Comparison of ENCODE assay signal across 8 mouse cellular contexts in genomic region chr7:98701771-98702170, GRCm38 (mm10). TPM values are rescaled to one million over a fixed set of nuclear protein-coding genes. Genes with fewer than 3 reads are reported as not detected.
A peak's percentile ranks its signal among the peaks of the same experiment; 100 is the strongest.
DNase-seq lines count a peak whose midpoint lies in the region; ATAC-seq and TF ChIP-seq lines count a peak whose summit lies in the region.

No protein-coding gene starts in this region.

- no peaks in the 10 kb centered on the region for H3K9me3 ChIP-seq in heart, embryonic 11.5 days (replicated peaks; ENCODE audit: control insufficient read depth, low read length)
- H3K9me3 ChIP-seq in ES-Bruce4 (replicated peaks; ENCODE audit: control insufficient read depth, insufficient read depth, low read length, poor library complexity, severe bottlenecking) = no peaks in the 10 kb centered on the region
- no peaks in the 10 kb centered on the region for H3K9me3 ChIP-seq in forebrain, embryonic 12.5 days
- no peaks in the 10 kb centered on the region for H3K9me3 ChIP-seq in limb, embryonic 14.5 days (ENCODE audit: control insufficient read depth, low read length)
- no peaks in the 10 kb centered on the region for H3K9me3 ChIP-seq in stomach, postnatal 0 days (ENCODE audit: control insufficient read depth, low read length)

- no peak for DNase-seq in heart, adult 9 months (ENCODE audit: low spot score in 2 of 2)
- no peak for DNase-seq in limb, embryonic 14.5 days (ENCODE audit: low spot score)
- DNase-seq in stomach, postnatal 0 days (ENCODE audit: low spot score) = peak; percentile 25
- no peak for DNase-seq in Muller cell, postnatal 12 days (ENCODE audit: inconsistent ontology term)

- H3K4me2 ChIP-seq in heart, embryonic 11.5 days = peak overlapping the region; percentile 73
- H3K4me2 ChIP-seq in forebrain, embryonic 12.5 days = peak overlapping the region; percentile 67
- H3K4me2 ChIP-seq in limb, embryonic 14.5 days (replicated peaks; ENCODE audit: low read depth, low read length, severe bottlenecking) = peak overlapping the region; percentile 56
- peak overlapping the region; percentile 66 for H3K4me2 ChIP-seq in stomach, postnatal 0 days (replicated peaks; ENCODE audit: low read depth)

- ATAC-seq in heart, embryonic 11.5 days (replicated peaks; ENCODE audit: insufficient number of reproducible peaks, low FRiP score, low TSS enrichment) = no peak
- no peak for ATAC-seq in forebrain, embryonic 12.5 days (ENCODE audit: low FRiP score)
- no peak for ATAC-seq in limb, embryonic 14.5 days (ENCODE audit: low FRiP score, low read depth)
- ATAC-seq in stomach, postnatal 0 days (ENCODE audit: low FRiP score, low TSS enrichment) = no peak
- no peak for ATAC-seq in activated CD4-positive, CD25-positive, alpha-beta regulatory T cell, adult 4 months

- no peak for TF ChIP-seq EP300 in ES-Bruce4 (IDR thresholded peaks at IDR 0.05; ENCODE audit: insufficient read depth, low read depth, low read length)
- TF ChIP-seq EP300 in stomach, postnatal 0 days (optimal IDR thresholded peaks at IDR 0.05) = no peak

- no peak for TF ChIP-seq POLR2A in ES-Bruce4 (IDR thresholded peaks at IDR 0.05; ENCODE audit: insufficient read depth, low read length)
- no peak for TF ChIP-seq POLR2A in limb, embryonic 14.5 days (IDR thresholded peaks at IDR 0.05; ENCODE audit: borderline replicate concordance, extremely low read depth, insufficient read depth, insufficient read length)

- peak overlapping the region; percentile 95 for H3K4me3 ChIP-seq in heart, embryonic 11.5 days (ENCODE audit: low read depth, low read length)
- 0 out of 2 replicates have a peak overlapping the region, but pooled peaks have one; percentile 3 for H3K4me3 ChIP-seq in ES-Bruce4 (ENCODE audit: low read depth, low read length)
- H3K4me3 ChIP-seq in forebrain, embryonic 12.5 days (replicated peaks) = peak overlapping the region; percentile 94
- H3K4me3 ChIP-seq in limb, embryonic 14.5 days (replicated peaks; ENCODE audit: low read length) = peak overlapping the region; percentile 75
- H3K4me3 ChIP-seq in stomach, postnatal 0 days (ENCODE audit: low read depth, low read length) = peak overlapping the region; percentile 94

- peak overlapping the region; percentile 89 for H3K27ac ChIP-seq in heart, embryonic 11.5 days (ENCODE audit: low read depth, low read length)
- H3K27ac ChIP-seq in ES-Bruce4 (ENCODE audit: insufficient read depth, low read length) = peak overlapping the region; percentile 65
- H3K27ac ChIP-seq in forebrain, embryonic 12.5 days = peak overlapping the region; percentile 74; the same call in 1 of the 2 replicates
- peak overlapping the region; percentile 55; the same call in 1 of the 2 replicates for H3K27ac ChIP-seq in limb, embryonic 14.5 days (replicated peaks; ENCODE audit: low read depth, low read length)
- peak overlapping the region; percentile 90 for H3K27ac ChIP-seq in stomach, postnatal 0 days (replicated peaks)

- peak overlapping the region; percentile 87 for H3K9ac ChIP-seq in heart, embryonic 11.5 days (ENCODE audit: low read depth, low read length)
- peak overlapping the region; percentile 78 for H3K9ac ChIP-seq in ES-Bruce4 (ENCODE audit: low read depth, poor library complexity, severe bottlenecking)
- H3K9ac ChIP-seq in forebrain, embryonic 12.5 days = peak overlapping the region; percentile 65
- peak overlapping the region; percentile 63 for H3K9ac ChIP-seq in limb, embryonic 14.5 days (ENCODE audit: low read depth, low read length, severe bottlenecking)
- H3K9ac ChIP-seq in stomach, postnatal 0 days (ENCODE audit: low read length) = peak overlapping the region; percentile 71

- no peaks in the 10 kb centered on the region for H3K27me3 ChIP-seq in heart, embryonic 11.5 days (ENCODE audit: control insufficient read depth, insufficient read depth, low read length)
- no peaks in the 10 kb centered on the region for H3K27me3 ChIP-seq in ES-Bruce4 (ENCODE audit: control insufficient read depth, insufficient read depth, low read length, poor library complexity, severe bottlenecking)
- no peaks in the 10 kb centered on the region for H3K27me3 ChIP-seq in forebrain, embryonic 12.5 days
- no peaks in the 10 kb centered on the region for H3K27me3 ChIP-seq in limb, embryonic 14.5 days (ENCODE audit: control insufficient read depth, insufficient read depth, low read length)
- H3K27me3 ChIP-seq in stomach, postnatal 0 days (ENCODE audit: control insufficient read depth, insufficient read depth, low read length) = no peaks in the 10 kb centered on the region

- peaks cover 11% of the 10 kb centered on the region for H3K4me1 ChIP-seq in heart, embryonic 11.5 days (ENCODE audit: control insufficient read depth, insufficient read depth, low read length)
- H3K4me1 ChIP-seq in ES-Bruce4 (ENCODE audit: control insufficient read depth, insufficient read depth, low read length) = peaks cover 2% of the 10 kb centered on the region
- peaks cover 28% of the 10 kb centered on the region for H3K4me1 ChIP-seq in forebrain, embryonic 12.5 days
- H3K4me1 ChIP-seq in limb, embryonic 14.5 days (ENCODE audit: control insufficient read depth, insufficient read depth, low read length) = peaks cover 23% of the 10 kb centered on the region
- no peaks in the 10 kb centered on the region; the same call in none of the 2 replicates for H3K4me1 ChIP-seq in stomach, postnatal 0 days (replicated peaks; ENCODE audit: control insufficient read depth, insufficient read depth)

- 42% methylated on average over 7 of the region's 7 CpGs for WGBS in heart, embryonic 11.5 days (ENCODE audit: insufficient replicate concordance)
- WGBS in forebrain, embryonic 12.5 days = 72% methylated on average over 7 of the region's 7 CpGs
- 49% methylated on average over 7 of the region's 7 CpGs for WGBS in limb, embryonic 14.5 days
- WGBS in stomach, postnatal 0 days = 25% methylated on average over 7 of the region's 7 CpGs

- no peak for TF ChIP-seq CTCF in ES-Bruce4 (IDR thresholded peaks at IDR 0.05; ENCODE audit: low read depth, low read length)
- no peak for TF ChIP-seq CTCF in stomach, postnatal 0 days (IDR thresholded peaks at IDR 0.05; ENCODE audit: low read depth)

- no peaks in the 10 kb centered on the region for H3K36me3 ChIP-seq in heart, embryonic 11.5 days (ENCODE audit: control insufficient read depth, insufficient read depth, low read length)
- H3K36me3 ChIP-seq in ES-Bruce4 (ENCODE audit: control insufficient read depth, insufficient read depth, low read length, poor library complexity, severe bottlenecking) = no peaks in the 10 kb centered on the region
- no peaks in the 10 kb centered on the region for H3K36me3 ChIP-seq in forebrain, embryonic 12.5 days (replicated peaks)
- no peaks in the 10 kb centered on the region for H3K36me3 ChIP-seq in limb, embryonic 14.5 days (ENCODE audit: control insufficient read depth, insufficient read depth, low read length)
- H3K36me3 ChIP-seq in stomach, postnatal 0 days (ENCODE audit: control insufficient read depth, insufficient read depth, low read length) = no peaks in the 10 kb centered on the region

RNA-seq across cellular contexts. Expression of gene Thap12, which starts 1.1 kb away (rescaled TPM):
- polyA plus RNA-seq in heart, embryonic 11.5 days (2014; fragmentation: Nextera tagmentation; extraction: Ambion mirVana) = 40.9 and 50.5 TPM in 2 replicates
- polyA plus RNA-seq in ES-Bruce4 (2011; ENCODE audit: insufficient read depth, insufficient read length, low read depth, missing spikeins) = 28.1 and 36.7 TPM in 2 replicates
- polyA plus RNA-seq in forebrain, embryonic 12.5 days (2016; fragmentation: Nextera tagmentation; extraction: Ambion mirVana) = 72.6 and 76.1 TPM in 2 replicates
- 35.4 and 42.1 TPM in 2 replicates for polyA plus RNA-seq in limb, embryonic 14.5 days (2012; rRNA removed)
- 68.5 and 76.8 TPM in 2 replicates for polyA plus RNA-seq in limb, embryonic 14.5 days (2014; fragmentation: Nextera tagmentation; extraction: Ambion mirVana)
- 29.7 and 33.3 TPM in 2 replicates for polyA plus RNA-seq in stomach, postnatal 0 days (2015; fragmentation: Nextera tagmentation; extraction: Ambion mirVana)
- polyA plus RNA-seq in activated CD4-positive, CD25-positive, alpha-beta regulatory T cell, adult 4 months (2017; shearing (Covaris generic)) = 10 to 100 TPM; 12.0 to 16.6 TPM

RNA-seq across cellular contexts. Expression of gene Emsy, which starts 45.2 kb away (rescaled TPM):
- polyA plus RNA-seq in heart, embryonic 11.5 days (2014; fragmentation: Nextera tagmentation; extraction: Ambion mirVana) = 42.5 and 44.1 TPM in 2 replicates
- 61.2 and 66.5 TPM in 2 replicates for polyA plus RNA-seq in ES-Bruce4 (2011; ENCODE audit: insufficient read depth, insufficient read length, low read depth, missing spikeins)
- 39.7 and 56.7 TPM in 2 replicates for polyA plus RNA-seq in forebrain, embryonic 12.5 days (2016; fragmentation: Nextera tagmentation; extraction: Ambion mirVana)
- polyA plus RNA-seq in limb, embryonic 14.5 days (2012; rRNA removed) = 46.4 and 50.3 TPM in 2 replicates
- polyA plus RNA-seq in limb, embryonic 14.5 days (2014; fragmentation: Nextera tagmentation; extraction: Ambion mirVana) = 32.0 and 40.9 TPM in 2 replicates
- polyA plus RNA-seq in stomach, postnatal 0 days (2015; fragmentation: Nextera tagmentation; extraction: Ambion mirVana) = 5.0 and 6.3 TPM in 2 replicates
- polyA plus RNA-seq in activated CD4-positive, CD25-positive, alpha-beta regulatory T cell, adult 4 months (2017; shearing (Covaris generic)) = 10 to 100 TPM; 56.4 to 59.1 TPM

Comparison
In these comparisons a context has a peak if more than half of its experiments do, and no peak if none do; other contexts are left out.
1. H3K4me3 ChIP-seq: peak in every context shown above with its lines; median percentile 95 in heart, embryonic 11.5 days; 94 in forebrain, embryonic 12.5 days; 94 in stomach, postnatal 0 days; 75 in limb, embryonic 14.5 days; 3 in ES-Bruce4.